Mouse (Mus musculus) urinary bladder, postnatal 4 days (tissue): ENCODE results near the gene Olfr826.
"Not testable (repeated sequence)": the region's sequence is repeated elsewhere in the genome, so short reads cannot be mapped to it uniquely, and the experiment has no call there.

ENCODE experiments used
- DNase-seq, 2 experiments: peaks; one replicate each; pipeline ENCODE4 v3.0.0; 2021 to 2022; ENCODE audit warnings: low spot score in 2 of 2

Gene Olfr826

DNA sequence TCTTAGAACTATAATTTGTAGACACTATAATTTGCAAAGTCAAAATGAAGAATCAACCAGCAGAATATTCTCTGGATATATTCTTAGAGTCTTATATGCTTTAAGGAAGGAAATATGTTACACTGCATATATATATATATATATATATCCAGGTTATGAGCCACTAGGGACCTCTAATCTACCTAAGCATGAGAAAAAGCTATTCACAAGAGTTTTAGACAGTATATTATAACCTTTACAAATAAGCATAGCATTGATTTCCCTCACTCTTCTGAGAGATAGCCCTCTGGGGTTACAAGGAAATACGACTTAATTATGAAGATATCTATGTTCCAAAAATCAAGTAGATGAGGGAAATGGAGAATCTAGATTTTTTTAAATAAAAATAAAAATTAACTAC lies at the start of gene Olfr826:
Gene Olfr826, minus strand, starts transcription at position 101 of the 400 bp plus-strand sequence.
- DNase-seq, result no peak

DNA sequence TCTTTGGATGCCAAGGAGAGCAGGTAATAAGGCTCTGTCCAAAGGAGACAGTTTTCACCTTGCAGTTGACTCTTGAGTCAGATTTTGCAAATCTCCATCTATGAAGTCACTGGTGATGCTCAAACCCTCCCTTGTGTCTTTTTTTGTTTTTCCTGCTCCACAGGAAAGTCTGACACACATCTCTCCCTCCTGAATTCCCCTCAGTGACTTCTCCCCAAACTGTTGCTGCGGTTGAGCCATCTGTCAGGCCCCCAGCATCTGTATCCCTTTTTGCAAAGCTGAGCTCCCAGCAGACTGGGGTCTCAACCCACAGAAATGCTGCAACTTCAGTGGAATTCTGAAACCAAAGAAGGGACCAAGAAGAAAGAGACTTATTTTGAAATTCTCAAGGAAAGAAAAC lies 48.1 kb upstream of the Olfr826 start:
- no peak for DNase-seq

- no peak for DNase-seq
Measured at GRCm38 (mm10) chr10:130229584-130229983, 45.6 kb upstream of the Olfr826 start.

DNA sequence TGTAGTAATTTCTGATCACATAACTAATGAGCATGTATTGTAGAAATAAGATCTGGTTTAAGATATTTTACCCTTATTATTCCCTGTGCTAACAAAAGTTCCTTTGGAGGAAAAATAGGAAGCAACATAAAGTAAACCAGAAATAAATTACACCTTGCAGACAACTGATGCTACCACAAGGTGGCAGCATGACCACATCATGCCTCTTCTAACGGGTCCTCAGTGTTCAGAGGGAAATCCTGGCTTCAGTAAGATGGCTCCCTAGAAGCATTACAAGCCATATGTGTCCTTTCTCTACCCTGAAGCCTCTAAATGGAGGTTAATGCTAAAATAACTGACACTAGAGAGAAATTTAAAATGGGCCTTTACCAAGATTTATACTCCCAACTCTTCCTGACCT lies 44.3 kb upstream of the Olfr826 start:
- DNase-seq, result no peak

- no peak for DNase-seq
Measured at GRCm38 (mm10) chr10:130225034-130225433, 41.0 kb upstream of the Olfr826 start.

- no peak for DNase-seq
Measured at GRCm38 (mm10) chr10:130214303-130214702, 30.3 kb upstream of the Olfr826 start, which contains the start of gene Olfr827. TSS of gene Olfr827 (minus strand) at chr10:130214403.

DNA sequence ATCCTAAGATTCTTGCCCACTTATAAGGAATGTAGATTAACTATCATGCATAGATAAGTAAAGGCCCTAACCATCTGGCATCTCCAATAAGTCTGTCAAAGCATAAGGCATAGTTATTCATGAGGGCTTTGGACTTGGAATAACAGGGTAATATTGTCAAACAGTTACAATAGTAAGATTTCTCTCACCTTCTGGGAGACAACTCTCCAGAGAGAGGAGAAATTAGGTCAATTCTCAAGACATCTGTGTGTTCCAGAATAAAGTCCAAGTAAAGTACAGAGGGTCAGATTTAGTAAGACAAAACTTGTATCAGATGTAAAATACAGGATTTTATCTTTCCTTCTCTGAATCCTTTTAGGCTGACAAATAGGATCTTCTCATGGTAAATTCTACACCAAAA lies 17.3 kb downstream of the Olfr826 start, which contains the start of gene Olfr825:
Gene Olfr825, minus strand, starts transcription at position 101 of the 400 bp plus-strand sequence.
- no peak for DNase-seq

DNA sequence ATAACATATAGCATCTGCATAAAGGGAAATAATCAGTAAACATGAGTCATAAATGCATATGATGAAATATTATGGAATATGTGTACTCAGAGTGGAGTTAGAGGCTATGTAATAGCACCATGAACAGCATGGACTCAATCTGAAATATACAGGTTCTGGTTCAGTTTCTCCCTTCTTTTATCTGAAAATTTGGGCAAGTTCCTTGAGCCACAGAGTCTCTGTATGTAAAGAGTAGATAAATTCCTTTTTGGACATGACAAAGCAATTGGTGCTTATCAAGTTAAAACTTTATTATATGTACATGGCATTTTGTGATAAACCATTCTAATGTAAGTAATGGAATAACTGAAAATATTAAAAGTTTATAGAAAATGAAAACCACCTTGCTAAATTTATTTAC lies 18.8 kb downstream of the Olfr826 start:
- no peak for DNase-seq

DNA sequence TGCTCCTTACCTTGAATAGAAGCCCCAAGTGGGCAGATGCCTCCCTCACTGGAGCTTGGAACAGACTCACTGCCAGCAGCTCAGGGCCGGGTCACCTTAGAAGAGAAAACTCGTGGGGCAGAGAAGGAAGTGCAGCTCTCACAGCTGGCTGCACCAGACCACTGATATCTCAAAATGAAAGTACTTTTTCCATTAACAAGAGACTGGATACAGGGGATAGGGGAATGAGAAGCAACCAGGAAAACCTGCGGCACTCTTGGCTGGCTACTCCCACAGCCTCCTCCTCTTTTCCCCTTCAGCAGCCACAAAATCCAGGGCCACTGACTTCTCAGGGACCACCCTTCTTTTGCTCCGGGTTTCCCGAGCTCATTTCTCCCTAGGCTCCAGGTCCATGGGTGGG lies 39.9 kb downstream of the Olfr826 start:
- no peak for DNase-seq

GRCm38 (mm10) chr10:130142481-130142880 lies 41.5 kb downstream of the Olfr826 start:
- DNase-seq, result not testable (repeated sequence)

GRCm38 (mm10) chr10:130134811-130135210 lies 49.2 kb downstream of the Olfr826 start:
- no peak for DNase-seq

DNA sequence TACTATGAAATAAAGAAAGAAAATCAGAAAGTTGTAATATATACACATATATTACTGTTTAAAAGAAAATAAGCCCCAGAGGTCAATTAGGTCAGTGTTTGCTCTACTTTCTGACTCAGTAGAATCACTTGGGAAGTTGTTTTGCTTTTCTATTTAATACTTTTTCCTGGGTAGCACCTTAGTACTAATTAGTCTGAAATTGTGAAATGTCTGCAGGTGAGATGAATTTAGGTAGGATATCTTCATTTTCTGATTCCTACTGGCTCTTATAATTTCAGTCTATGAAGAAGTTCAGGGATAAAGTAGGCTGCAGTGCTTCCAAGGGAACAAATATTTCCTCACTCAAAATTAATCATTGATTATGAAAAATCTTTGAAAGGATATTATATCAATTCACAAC lies 54.1 kb downstream of the Olfr826 start, which contains the start of gene Olfr824:
Gene Olfr824, minus strand, starts transcription at position 101 of the 400 bp plus-strand sequence.
- not testable (repeated sequence) for DNase-seq
